Mouse (Mus musculus) intestine, embryonic 14.5 days (tissue): Measurements from ENCODE around the gene Atp13a4. TPM values are rescaled to one million over a fixed set of nuclear protein-coding genes. Genes with fewer than 3 reads are reported as not detected.

Source experiments
- ATAC-seq: fragments of 200-750 bp; cut with Nextera tagmentation; replicated peaks from 2 replicates; pipeline ENCODE4 v1.8.0; 2017; ENCODE audit warnings: low read depth, moderate number of reproducible peaks, moderate TSS enrichment, moderate library complexity; ENCODE audit not compliant: low FRiP score, low TSS enrichment
- DNase-seq: peaks from one replicate; pipeline ENCODE4 v3.0.0-alpha.2; 2018; ENCODE audit warnings: low spot score
- H3K27ac ChIP-seq: fragments of 300-500 bp; sonication (generic); 2 replicates; pipeline ENCODE4 v1.5.1; 2014; ENCODE audit warnings: low read depth, mild to moderate bottlenecking, control low read depth
- H3K27me3 ChIP-seq: fragments of 300-500 bp; sonication (generic); replicated peaks from 2 replicates; pipeline ENCODE4 v1.6.1; 2014; ENCODE audit warnings: low read length, control low read depth; ENCODE audit not compliant: control insufficient read depth, insufficient read depth
- H3K36me3 ChIP-seq: fragments of 300-500 bp; sonication (generic); 2 replicates; pipeline ENCODE4 v1.6.1; 2014; ENCODE audit warnings: low read length, control low read depth; ENCODE audit not compliant: control insufficient read depth, insufficient read depth
- H3K4me1 ChIP-seq: fragments of 300-500 bp; sonication (generic); replicated peaks from 2 replicates; pipeline ENCODE4 v1.6.1; 2014; ENCODE audit warnings: low read length, control low read depth, mixed read lengths; ENCODE audit not compliant: control insufficient read depth, insufficient read depth
- H3K4me2 ChIP-seq: fragments of 300-500 bp; sonication (generic); 2 replicates; pipeline ENCODE4 v1.6.1; 2014; ENCODE audit warnings: low read length
- H3K4me3 ChIP-seq: fragments of 300-500 bp; sonication (generic); 2 replicates; pipeline ENCODE4 v1.5.1; 2014; ENCODE audit warnings: low read depth, low read length, control low read depth, mixed read lengths
- H3K9ac ChIP-seq: fragments of 300-500 bp; sonication (generic); 2 replicates; pipeline ENCODE4 v1.6.1; 2014; ENCODE audit warnings: mild to moderate bottlenecking, low read length
- H3K9me3 ChIP-seq: fragments of 300-500 bp; sonication (generic); 2 replicates; pipeline ENCODE4 v1.6.1; 2016; ENCODE audit warnings: low read length, control low read depth; ENCODE audit not compliant: control insufficient read depth
- WGBS: fragments of 180-500 bp; shearing (Covaris S2); extraction: QIAGEN DNeasy Blood & Tissue Kit; methylation state at CpG from one replicate; pipeline ENCODE4 v1.1.7; 2014; 5-methylcytosine and 5-hydroxymethylcytosine counted together
- polyA plus RNA-seq: library from polyadenylated mRNA; unstranded; fragments of >200 nt; fragmentation: Nextera tagmentation; extraction: Ambion mirVana; gene quantifications from 2 replicates; pipeline ENCODE4 v1.2.1, GENCODE M21; 2014

Gene Atp13a4
- polyA plus RNA-seq, 1 experiment from 2014 or later, result 0.30 TPM

DNA sequence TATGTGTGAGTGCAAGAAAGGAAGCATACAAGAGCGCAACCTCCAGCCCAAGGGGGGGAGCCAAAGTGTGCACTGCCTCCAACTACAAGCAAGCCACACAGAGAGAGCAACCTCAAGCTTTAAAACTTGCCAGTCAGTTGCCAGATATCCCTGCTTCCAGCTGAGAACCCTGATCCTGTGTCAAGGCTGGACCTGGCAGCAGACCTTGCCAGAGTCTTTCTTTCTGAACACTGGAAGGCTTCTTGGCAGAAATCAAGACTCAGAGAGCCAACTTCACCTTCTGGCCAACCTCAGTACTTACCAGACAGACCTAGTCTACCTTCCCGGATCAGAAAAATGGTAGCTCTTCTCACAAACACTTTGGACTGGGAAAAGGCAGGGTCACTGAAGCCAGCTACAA, 145.6 kb downstream of the Atp13a4 start:
- ATAC-seq (no peak), DNase-seq (no peak)
- Histone ChIP-seq H3K4me3 (no peak overlapping the region), H3K27me3 (no peaks in the 10 kb centered on the region), H3K4me1 (no peaks in the 10 kb centered on the region), H3K36me3 (no peaks in the 10 kb centered on the region), H3K9ac (no peak overlapping the region), H3K9me3 (no peaks in the 10 kb centered on the region), H3K27ac (no peak overlapping the region), H3K4me2 (no peak overlapping the region)
- WGBS, result 88% methylated on average over 2 of the region's 2 CpGs

DNA sequence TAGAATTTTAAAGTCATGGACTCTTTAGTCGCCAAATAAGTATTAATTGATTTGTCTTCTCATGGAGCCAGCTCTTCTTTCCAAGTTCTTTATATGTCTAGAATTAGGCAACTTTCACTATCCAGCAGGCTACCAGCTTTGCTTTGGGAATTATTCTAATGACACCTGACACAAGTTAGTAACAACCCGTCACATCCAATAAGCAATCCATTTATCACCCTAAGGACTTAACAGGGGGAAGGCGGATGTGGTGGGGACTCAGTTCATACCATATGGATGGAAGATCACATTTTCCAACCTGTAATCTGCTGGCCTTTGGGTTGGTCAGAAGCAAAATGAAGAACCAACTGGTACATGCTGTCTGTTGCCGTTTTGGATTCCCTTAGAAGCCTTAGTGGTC, 159.9 kb downstream of the Atp13a4 start:
- no peak for ATAC-seq

DNA sequence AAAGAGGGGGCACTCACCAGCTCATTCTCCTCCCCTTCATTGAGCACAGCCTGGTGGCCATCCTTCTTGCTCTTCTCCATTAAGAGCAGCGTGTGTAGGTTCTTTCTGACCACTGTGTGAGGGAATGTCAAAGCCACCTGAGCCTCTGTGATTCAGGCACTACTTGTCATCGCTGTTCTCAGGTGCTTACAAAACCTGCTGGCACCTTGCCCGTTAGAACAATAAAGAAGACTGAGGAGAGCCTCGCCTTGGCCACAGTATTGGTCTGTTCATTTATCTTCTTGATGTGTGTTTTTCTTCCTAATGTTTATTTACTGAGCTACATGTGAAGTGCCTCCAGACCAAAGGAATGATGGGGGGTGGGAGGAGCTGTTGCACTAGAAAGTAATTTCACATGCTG, 166.2 kb downstream of the Atp13a4 start, which contains the start of gene Atp13a5:
Atp13a5 (minus strand) TSS at position 275 of the 400 bp plus-strand sequence.
- ATAC-seq (no peak), DNase-seq (no peak)
- Histone ChIP-seq H3K4me1 (no peaks in the 10 kb centered on the region), H3K9me3 (no peaks in the 10 kb centered on the region), H3K27me3 (no peaks in the 10 kb centered on the region), H3K27ac (no peak within 1 kb of the TSS), H3K9ac (no peak within 1 kb of the TSS), H3K36me3 (no peaks in the 10 kb centered on the region), H3K4me2 (no peak within 1 kb of the TSS), H3K4me3 (no peak within 1 kb of the TSS)
- 58% methylated on average over 4 of the region's 4 CpGs for WGBS

More for the DNA sequence above, 159.9 kb downstream of the Atp13a4 start:
- Histone ChIP-seq H3K27ac (no peak overlapping the region), H3K4me1 (no peaks in the 10 kb centered on the region), H3K4me3 (no peak overlapping the region), H3K27me3 (no peaks in the 10 kb centered on the region), H3K9ac (no peak overlapping the region), H3K9me3 (no peaks in the 10 kb centered on the region), H3K36me3 (no peaks in the 10 kb centered on the region), H3K4me2 (no peak overlapping the region)
- DNase-seq, result no peak
- 74% methylated on average over 4 of the region's 4 CpGs for WGBS

DNA sequence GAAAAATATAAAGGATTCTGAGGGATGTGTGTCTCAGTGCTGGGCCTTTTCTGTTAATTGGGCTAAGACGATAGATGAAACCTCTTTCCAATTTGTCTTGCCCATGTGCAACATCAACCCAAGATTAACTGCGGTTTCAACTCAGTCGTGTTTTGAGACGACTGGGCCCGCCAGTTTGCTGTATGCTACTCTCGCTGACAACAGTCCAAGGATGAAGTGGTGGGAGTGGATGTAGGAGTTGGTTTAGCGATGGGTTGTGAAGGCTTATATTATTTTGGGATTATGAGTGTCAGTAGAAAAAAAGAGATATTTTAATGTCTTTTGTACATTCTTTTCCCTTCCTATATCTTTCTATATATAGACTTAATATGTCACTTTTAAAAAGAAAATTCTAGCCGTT, 170.0 kb downstream of the Atp13a4 start:
- ATAC-seq (no peak), DNase-seq (no peak)
- no peaks in the 10 kb centered on the region for H3K4me1 ChIP-seq
- H3K27ac ChIP-seq, result no peak overlapping the region
- 86% methylated on average over 8 of the region's 8 CpGs for WGBS
- H3K9ac ChIP-seq, result no peak overlapping the region
- H3K4me2 ChIP-seq, result no peak overlapping the region
- no peak overlapping the region for H3K4me3 ChIP-seq
- no peaks in the 10 kb centered on the region for H3K27me3 ChIP-seq
- no peaks in the 10 kb centered on the region for H3K36me3 ChIP-seq
- H3K9me3 ChIP-seq, result no peaks in the 10 kb centered on the region

Other genes with a start within 250 kb of the Atp13a4 start
- gene Atp13a5, start 166.1 kb downstream of the Atp13a4 start, polyA plus RNA-seq, result 0.08 TPM in 1 of 2 replicates, not detected in the other
- gene Opa1, start 34.5 kb upstream of the Atp13a4 start, polyA plus RNA-seq, result 37.6 and 41.4 TPM in 2 replicates